Mouse (Mus musculus): ENCODE measurements at regions not wholly inside any gene's neighbourhood (a gene's known extent, or its start where the extent isn't known, plus 50 kb on each side); places are given as distances from the start of the nearest gene placed in this dataset.
A peak's percentile ranks its signal among the peaks of the same experiment; 100 is the strongest.

DNA sequence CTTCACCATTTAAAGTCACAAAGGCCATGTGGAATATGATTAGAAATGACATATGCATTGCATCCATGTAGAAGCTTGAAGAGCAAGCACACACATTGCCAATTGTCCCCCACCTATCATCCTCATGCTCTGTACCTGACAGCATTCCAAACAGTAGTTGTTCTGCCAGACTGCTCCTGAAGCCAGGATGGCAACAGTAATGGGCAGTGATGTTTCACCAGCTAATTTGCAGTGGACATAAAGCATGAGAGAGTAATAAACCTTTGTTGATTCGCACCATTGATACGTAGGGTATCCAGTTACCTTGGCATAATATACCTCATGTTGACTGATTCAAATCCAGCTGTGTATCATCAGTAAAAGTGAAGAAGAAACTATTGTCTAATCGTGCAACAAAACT, 606.5 kb upstream of the Celf2 start:
- DNase-seq (ENCODE audit: low read depth, low spot score), result no peak

DNA sequence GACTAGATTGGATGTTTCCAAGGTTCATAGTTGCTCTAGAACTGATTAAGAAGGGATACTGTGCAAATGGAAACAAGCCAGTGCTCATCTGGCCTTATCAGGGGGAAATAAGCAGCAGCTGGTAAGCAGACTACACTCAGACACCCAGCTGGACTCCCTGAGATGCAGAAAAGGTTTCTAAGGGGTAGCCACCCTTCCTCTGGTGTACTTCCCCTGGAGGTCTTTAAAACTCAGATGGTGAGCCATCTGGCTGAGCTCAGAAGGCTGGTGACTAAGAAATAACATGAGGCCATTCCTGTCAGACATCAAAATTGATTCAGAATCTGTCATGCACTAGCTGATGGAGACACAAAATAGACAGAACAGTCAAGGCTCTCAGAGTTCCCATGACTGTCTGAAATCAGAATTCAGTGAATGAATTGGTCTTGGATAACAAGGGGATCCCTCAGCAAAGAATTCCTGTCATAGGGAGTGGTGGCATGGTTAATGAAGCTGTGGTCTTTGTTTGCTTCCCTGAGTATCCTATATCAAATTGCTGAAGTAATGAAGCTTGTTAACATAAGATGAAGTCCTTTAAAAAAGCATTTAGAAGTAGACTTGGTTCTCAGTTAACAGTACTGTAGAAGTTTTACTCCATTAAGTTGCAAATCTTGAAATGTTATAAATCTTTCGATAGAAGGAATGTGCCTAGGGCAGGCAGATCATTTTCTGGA, 603.2 kb upstream of the Celf2 start:
- no peak for DNase-seq (ENCODE audit: low read depth, low spot score)

DNA sequence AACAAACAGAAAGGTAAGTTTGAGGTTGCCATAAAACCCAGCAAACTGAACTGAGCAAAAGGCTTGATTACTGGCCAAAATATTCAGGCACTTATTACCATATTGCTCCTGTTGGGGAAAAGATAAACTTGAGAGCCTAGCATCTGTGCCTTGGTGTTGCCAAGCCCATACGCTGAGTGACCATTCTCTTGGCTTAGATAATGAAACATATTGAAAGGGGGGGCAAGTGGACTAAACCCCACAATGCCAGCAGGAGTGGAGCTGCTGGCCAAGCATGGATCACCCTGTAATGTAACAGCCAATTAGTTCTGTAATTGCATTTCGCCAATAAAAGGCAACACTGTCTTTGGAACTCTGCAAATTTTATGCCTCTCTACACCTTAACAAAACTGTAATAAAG, 584.8 kb upstream of the Celf2 start:
- no peak for DNase-seq (ENCODE audit: low read depth, low spot score)

DNA sequence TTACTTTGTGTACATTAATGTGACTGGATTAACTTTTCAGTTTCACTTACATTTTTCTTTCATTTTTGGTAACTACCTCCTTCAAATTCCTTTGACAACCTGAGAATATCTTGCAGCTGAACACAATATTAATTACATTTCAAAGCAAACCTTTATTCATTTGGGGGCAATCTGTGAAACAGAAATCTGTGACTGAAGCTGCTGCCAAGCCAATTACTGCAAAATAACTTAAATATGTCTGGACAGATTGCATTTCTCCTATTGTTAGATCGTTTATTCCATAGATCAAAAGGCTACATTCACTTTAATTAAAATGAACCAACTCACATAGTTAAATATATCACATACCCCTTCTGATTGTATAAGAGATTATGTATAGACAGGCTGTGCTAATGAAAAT, 558.5 kb upstream of the Celf2 start:
- no peak for DNase-seq (ENCODE audit: low read depth, low spot score)

DNA sequence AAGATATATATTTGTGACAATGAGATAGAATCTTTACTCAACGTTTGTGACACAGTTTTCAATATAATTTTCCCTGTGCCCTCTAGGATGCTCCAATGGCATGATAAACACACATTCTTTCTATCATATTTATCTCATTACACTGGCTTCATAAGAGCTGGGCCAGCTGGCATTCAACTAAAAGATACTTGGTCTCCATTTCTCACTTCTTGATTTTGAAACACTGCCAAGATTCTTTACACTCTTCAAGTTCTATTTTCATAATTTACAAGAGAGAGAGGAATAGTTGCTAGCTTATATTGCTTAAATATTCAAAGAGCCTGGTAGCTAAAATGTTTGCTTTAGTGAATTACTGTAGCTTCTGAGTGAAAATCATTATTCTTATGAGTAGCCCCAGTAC, 552.3 kb upstream of the Celf2 start:
- DNase-seq (ENCODE audit: low read depth, low spot score), result no peak

DNA sequence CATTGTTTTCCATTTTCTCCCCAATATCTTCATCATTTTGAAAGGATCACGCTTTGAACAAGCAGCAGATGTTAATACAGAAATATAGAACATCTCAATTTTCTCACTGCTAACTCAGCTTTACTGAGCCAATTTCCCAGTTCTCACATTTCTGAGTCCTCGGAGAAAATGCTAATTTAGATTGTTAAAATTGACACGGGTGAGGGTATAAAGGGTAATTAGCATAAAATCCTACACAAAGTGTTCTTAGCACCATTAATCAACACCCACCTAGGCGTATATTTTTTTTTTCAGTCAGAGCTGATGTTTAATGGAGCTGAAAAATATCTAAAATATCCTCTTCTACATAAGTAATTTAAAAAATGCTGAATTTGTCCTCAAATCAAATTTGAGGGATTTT, 519.8 kb upstream of the Celf2 start:
- DNase-seq (ENCODE audit: low read depth, low spot score), result no peak

DNA sequence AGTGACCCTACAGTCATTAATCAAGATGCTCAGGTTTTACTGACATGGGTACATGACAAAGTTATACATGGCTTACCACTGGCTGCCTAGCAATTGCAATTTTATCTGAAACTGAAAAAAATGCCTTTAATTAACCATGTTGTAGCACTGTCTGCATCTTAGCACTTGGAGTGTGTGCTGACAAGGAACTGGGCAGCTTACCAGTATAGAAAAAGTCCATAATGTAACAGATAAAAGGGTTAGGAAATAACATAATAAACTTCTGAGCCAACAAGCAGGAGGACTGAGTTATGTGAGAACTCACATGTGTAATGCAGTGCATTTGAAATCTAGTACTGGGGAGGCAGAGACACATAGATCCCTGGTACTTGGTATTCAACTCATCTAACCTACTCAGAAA, 518.2 kb upstream of the Celf2 start:
- DNase-seq (ENCODE audit: low read depth, low spot score), result no peak

DNA sequence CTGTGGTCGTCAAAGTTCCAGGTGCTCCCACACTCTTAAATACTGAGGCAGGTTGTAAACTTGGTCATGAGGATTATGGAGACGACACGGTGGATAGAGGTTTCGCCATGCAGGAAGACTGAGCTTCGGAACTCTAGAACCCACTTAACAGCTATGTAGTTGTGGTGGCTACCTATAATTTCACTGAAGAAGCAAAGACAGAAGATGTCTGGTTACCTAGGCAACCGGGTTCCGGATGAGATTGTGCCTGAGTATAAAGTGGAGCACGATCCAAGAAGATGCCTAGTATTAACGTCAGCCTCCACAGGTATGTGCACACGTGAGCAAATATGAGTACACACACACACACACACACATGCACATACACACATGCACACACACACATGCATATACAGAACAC, 517.3 kb upstream of the Celf2 start:
- DNase-seq (ENCODE audit: low read depth, low spot score), result no peak

DNA sequence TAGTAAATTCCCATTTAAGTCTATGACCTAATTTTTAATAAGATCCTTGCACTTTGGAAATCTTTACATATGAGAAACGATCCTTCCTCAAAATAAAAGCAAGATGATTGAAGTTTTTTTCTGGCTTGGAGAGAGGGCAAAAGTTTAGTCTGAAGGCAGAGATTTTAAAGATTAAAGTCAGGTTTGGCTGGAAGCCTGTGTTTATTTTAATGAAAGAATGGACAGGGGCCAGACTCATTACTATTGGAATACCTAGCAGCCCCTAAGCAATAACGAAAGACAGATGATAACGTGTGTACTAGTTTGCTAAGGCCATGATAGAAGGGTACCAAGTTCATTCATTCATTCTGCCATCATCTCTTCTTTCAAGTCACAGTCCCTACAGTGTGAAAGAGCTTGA, 513.3 kb upstream of the Celf2 start:
- DNase-seq (ENCODE audit: low read depth, low spot score), result no peak

DNA sequence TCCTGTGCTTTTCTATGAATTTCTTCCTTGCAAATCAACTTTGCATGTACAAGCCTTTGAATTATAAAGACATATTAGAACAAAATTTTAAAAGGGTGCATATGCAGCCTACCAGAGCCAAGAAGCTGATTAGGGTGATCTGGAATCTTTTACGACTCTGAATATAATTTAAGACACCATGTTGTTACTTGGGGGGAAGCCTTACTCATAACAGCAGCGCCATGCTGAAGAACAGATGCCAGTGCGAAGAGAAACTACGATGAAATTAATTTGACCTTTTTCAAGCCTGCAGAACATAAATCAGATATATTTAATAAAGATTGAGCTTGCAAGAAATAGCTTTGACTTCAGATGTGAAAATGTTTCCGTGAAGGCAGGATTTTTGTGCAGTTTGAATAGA, 512.7 kb upstream of the Celf2 start:
- no peak for DNase-seq (ENCODE audit: low read depth, low spot score)

DNA sequence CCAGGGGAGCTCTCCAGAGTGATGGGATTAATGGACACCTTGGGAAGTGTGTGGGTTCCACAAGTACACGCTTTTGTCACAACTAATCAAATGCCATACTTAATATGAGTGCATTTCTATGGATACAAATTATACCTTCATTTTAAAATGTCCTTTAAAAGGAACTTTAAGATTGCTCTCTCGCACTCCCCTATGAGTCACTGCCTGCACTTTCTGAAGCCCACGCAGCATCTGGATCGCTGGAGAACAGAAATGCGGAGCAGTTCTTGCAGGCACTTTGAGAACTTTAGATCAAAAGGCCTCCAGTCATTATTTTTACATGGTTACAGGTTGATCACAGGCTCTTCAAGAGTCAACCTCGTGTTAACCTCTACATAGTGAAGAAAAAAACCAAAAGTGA, 503.5 kb upstream of the Celf2 start:
- no peak for DNase-seq (ENCODE audit: low read depth, low spot score)

DNA sequence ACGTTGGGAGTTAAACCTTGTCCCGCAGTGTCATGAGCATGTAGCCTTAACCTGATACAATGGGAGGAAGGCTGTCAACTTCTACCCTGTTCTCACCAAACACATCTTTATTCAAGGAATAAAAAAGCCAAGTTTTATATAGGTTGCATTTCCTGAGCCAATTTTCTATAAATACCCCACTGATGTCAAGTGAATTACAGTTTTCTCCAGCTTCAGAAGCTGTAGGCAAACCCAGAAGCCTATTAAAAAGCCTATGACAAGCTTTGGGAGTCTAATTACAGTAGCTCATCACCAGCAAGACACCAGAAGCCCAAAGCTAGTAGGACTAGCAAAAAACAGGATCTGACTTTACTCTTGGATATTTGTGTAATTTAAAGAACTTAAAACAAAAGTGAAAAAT, 490.1 kb upstream of the Celf2 start:
- DNase-seq (ENCODE audit: low read depth, low spot score), result no peak

DNA sequence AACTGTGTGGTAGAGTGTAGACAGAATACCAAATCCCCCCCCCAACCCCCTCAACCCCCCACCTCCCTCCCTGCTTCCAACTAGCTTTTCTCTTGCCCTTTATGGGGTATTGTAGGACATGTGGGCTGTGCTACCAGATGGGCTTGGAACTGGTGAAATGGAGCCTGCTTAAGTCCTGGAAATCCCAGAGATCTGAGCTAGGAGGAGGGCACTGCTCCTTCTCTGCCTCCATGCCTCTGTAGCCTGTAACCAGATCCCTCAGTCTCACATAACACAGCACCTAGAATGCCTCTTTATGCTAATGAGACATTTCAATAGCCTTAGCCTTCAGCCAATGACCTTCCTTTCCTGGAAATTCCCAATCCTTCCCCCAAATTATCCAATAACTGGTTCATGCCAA, 465.1 kb upstream of the Celf2 start:
- no peak for DNase-seq (ENCODE audit: low read depth, low spot score)

DNA sequence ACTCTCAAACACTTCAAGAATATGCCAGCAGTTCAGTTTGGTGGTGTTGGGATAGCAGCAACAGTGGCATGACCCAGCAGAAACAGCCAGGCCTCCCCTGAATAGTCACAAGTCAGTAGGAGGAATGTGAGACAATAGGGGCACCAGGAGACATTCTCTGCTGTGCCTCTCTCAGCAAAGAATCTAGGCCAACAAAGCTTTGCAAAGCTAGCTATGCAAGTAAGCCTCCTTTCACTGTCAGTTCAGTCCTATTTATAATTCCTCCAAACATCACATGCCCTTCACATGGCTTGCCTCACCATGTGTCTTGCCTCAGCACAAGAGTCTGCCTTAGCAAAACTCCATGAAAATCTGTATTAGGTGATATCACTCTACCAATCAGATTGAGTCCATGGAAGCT, 454.1 kb upstream of the Celf2 start:
- DNase-seq (ENCODE audit: low read depth, low spot score), result no peak

DNA sequence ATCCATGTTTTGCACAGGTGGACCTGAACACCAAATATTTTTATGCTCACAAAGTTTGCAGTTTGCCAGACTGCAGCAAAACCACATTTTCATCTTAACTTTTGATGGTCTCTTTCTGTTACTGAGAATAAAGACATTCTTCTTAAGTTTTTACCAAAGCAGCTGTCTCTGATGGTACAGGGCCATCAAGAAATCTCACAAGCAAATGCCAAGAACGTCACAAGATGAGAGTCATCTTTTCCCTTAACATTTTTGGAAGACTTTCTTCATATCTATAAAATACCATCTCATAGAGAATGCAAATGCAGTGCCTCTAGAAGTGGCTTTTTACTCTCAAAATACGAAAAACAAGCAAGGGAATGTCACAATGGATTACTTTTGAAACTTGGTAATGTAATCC, 444.8 kb upstream of the Celf2 start:
- DNase-seq (ENCODE audit: low read depth, low spot score), result no peak

DNA sequence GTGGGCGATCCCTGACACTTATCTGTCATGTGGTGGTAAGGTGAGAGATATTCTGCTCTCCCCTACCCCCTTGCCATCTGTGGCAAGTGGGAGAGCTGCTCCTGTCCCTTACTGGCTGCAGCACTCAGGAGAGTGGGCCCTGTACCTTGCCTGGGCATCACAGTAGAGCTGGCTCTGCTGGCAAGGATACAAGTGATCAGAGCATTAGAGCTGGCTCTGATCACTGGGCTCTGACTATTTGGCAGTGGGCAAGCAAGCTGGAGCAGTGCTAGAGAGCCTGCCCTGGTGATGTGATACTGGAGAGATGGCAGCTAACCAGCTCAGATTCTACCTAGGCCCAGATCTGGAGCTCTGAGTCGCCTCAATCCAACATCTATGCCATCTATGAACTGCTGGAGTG, 443.5 kb upstream of the Celf2 start:
- DNase-seq (ENCODE audit: low read depth, low spot score), result no peak

DNA sequence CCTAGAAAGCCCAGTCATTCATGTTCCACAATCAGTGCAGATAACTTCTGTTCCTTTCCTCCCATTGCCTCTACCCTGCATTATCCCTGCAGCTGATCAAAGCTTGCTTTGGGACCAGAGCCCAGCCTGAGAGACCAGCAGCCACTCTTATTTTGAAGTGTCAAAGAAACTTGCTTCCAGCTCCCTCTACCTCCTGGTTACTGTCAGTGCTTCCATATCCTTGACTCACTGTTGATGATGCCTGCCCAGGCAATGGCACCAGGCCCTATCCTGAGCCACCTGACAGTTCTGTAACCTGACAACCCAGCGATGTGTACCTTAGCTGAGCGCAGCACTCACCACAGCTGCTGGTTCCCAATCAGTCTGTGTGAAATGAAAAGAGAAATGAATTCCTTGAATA, 435.6 kb upstream of the Celf2 start:
- peak; percentile 21 for DNase-seq (ENCODE audit: low read depth, low spot score)

DNA sequence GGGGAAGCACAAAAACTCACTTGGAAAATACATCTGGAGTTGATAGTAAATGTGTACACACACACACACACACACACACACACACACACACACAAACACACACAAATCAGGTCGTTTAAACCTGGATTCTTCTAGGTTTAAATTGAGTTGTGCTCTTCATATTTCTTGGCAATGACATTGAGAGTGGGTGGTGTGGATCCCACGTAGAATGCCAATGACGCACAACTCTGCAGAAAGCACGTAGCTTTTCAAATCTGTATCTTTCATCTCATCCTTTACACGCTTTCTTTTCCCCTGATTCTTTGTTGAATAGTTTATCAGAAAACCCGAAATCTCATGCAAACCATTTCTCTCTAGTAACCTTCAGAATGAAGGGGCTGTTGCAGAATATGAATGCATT, 424.3 kb upstream of the Celf2 start:
- DNase-seq (ENCODE audit: low read depth, low spot score), result no peak

DNA sequence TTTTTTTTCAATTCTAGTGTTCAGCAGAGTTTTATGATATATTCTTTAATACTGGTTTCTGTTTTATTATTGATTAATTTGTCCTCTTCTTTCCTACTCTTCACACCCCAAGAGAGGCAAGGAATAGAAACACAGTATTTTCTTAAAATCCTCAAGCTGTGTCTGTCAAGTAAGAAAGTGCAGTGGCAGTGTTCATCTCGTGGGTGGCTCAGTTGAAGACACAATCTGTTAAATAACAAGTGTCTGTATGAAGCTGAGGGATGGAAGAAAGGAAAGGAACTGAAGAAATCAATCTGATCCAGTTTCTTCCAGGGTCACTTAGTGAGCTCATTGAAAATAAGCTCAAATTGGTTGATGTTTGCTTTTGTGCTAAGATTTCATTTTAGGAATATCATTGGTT, 396.9 kb upstream of the Celf2 start:
- no peak for DNase-seq (ENCODE audit: low read depth, low spot score)

DNA sequence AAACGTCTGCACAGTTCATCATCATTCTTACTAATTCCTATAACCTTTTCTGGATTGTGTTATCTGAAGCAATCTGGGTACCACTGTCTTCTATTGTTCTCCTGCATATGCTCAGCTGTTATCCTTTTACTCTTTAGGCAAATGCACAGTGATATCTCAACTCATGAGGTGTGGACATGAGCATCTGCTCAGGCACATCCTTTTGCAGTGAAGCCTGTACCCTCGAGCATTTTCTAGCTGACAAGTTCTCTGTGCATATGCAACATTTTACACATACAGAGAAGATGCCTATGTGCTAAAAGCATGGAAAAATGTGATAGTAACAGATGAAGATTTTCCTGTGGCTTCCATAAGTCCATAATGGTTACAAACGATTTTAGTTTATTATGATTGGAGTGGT, 384.4 kb upstream of the Celf2 start:
- DNase-seq (ENCODE audit: low read depth, low spot score), result no peak
